Mouse (Mus musculus) forebrain, embryonic 16.5 days (tissue): Measurements from ENCODE around the gene 9930022D16Rik. TPM values are rescaled to one million over a fixed set of nuclear protein-coding genes. Genes with fewer than 3 reads are reported as not detected.

Experiments
- ATAC-seq: fragments of 200-750 bp; cut with Nextera tagmentation; 2 replicates; pipeline ENCODE4 v1.8.0; 2017; ENCODE audit warnings: mild to moderate bottlenecking, moderate library complexity
- H3K27ac ChIP-seq: fragments of 300-500 bp; sonication (generic); 2 replicates; pipeline ENCODE4 v1.5.1; 2014; ENCODE audit warnings: low read length, control low read depth
- H3K27me3 ChIP-seq: fragments of 300-500 bp; sonication (generic); replicated peaks from 2 replicates; pipeline ENCODE4 v1.6.1; 2014; ENCODE audit warnings: low read length; ENCODE audit not compliant: control insufficient read depth, insufficient read depth
- H3K36me3 ChIP-seq: fragments of 300-500 bp; sonication (generic); 2 replicates; pipeline ENCODE4 v1.6.1; 2014; ENCODE audit not compliant: control insufficient read depth, insufficient read depth
- H3K4me1 ChIP-seq: fragments of 300-500 bp; sonication (generic); replicated peaks from 2 replicates; pipeline ENCODE4 v1.6.1; 2014; ENCODE audit warnings: low read length; ENCODE audit not compliant: control insufficient read depth, insufficient read depth
- H3K4me2 ChIP-seq: fragments of 300-500 bp; sonication (generic); 2 replicates; pipeline ENCODE4 v1.6.1; 2014; ENCODE audit warnings: mild to moderate bottlenecking, low read length, control low read depth
- H3K4me3 ChIP-seq: fragments of 300-500 bp; sonication (generic); replicated peaks from 2 replicates; pipeline ENCODE4 v1.5.1; 2014; ENCODE audit warnings: mild to moderate bottlenecking, low read length, control low read depth
- H3K9ac ChIP-seq: fragments of 300-500 bp; sonication (generic); replicated peaks from 2 replicates; pipeline ENCODE4 v1.6.1; 2014; ENCODE audit warnings: low read depth, low read length, control low read depth
- H3K9me3 ChIP-seq: fragments of 300-500 bp; sonication (generic); 2 replicates; pipeline ENCODE4 v1.6.1; 2016; ENCODE audit warnings: low read length; ENCODE audit not compliant: control insufficient read depth
- WGBS: fragments of 180-500 bp; shearing (Covaris S2); extraction: QIAGEN DNeasy Blood & Tissue Kit; methylation state at CpG from one replicate; pipeline ENCODE4 v1.1.7; 2014; 5-methylcytosine and 5-hydroxymethylcytosine counted together
- microRNA-seq: library from miRNA; unstranded; fragments of <30 nt; microRNA quantifications from one replicate; pipeline ENCODE4, GENCODE M21; 2017
- polyA plus RNA-seq: library from polyadenylated mRNA; unstranded; fragments of >200 nt; fragmentation: Nextera tagmentation; extraction: Ambion mirVana; gene quantifications from 2 replicates; pipeline ENCODE4 v1.2.1, GENCODE M21; 2015

9930022D16Rik gene
- polyA plus RNA-seq, 1 experiment from 2014 or later: not detected

DNA sequence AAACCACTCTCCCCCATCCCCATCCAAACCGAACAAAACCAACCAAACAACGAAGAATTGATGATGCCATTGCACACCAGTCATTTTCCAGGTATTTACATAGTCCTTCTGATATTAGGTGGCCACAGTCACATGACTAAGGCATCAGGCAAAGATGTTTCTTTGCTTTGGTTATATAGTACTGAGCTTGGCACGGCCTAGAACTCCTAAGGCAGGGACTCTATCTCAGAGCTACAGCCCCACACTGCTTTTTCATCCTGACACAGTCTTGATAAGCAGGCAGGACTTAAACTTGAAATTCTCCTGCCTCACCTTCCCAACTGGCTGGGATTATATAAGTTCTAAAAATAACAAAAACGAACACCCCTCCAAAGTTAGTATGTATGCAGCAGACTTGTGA lies 51.4 kb downstream of the 9930022D16Rik start:
- no peak for ATAC-seq
- Histone ChIP-seq H3K4me1 (no peaks in the 10 kb centered on the region), H3K27me3 (no peaks in the 10 kb centered on the region), H3K27ac (no peak overlapping the region), H3K9me3 (no peaks in the 10 kb centered on the region), H3K36me3 (no peaks in the 10 kb centered on the region), H3K4me2 (no peak overlapping the region), H3K4me3 (no peak overlapping the region), H3K9ac (no peak overlapping the region)
- 91% methylated on average over 4 of the region's 4 CpGs for WGBS

DNA sequence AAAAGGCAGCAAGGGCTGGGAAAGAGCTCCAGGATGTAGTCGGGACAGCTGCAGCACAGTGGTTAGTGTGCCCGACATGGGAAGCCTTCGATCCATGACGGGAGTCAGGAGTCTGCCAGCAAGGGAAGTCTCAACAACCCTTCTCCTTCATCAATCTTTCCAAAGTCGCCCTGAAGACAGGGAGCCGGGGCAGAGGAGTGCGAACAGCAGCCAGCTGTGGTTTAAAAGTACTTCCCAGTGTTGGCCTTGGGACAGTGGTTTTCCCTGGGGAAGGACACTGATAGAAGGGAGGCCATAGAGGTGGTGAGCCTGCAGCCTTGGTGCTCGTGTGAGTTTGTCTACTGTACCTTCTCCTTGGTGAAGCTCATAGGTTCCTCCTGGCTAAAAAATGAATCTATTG lies 53.3 kb downstream of the 9930022D16Rik start:
- Histone ChIP-seq H3K9me3 (no peaks in the 10 kb centered on the region), H3K9ac (no peak overlapping the region), H3K4me2 (no peak overlapping the region), H3K36me3 (no peaks in the 10 kb centered on the region), H3K4me1 (peaks cover 3% of the 10 kb centered on the region), H3K4me3 (no peak overlapping the region), H3K27ac (no peak overlapping the region), H3K27me3 (no peaks in the 10 kb centered on the region)
- 88% methylated on average over 8 of the region's 8 CpGs for WGBS
- no peak for ATAC-seq

DNA sequence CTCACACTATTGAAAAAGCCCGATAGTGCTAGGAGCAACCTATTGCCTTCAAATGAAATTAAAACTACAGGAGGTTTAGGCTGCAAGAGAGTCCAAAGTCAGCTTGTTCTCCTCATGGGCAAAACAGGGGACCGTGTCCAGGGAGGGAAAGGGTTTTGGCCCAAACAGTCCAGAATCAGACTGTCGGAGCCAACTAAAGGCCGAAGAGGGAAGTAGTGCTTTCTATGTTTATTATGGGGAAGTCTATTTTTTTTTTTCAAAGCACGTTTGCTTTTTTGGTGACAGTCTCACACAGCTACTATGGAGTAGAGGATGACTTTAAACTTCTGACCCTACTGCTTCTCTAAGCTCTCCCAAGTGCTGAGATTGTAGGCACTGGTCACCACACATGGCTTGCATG lies 54.4 kb downstream of the 9930022D16Rik start:
- Histone ChIP-seq H3K4me1 (peaks cover 9% of the 10 kb centered on the region), H3K4me3 (no peak overlapping the region), H3K27me3 (no peaks in the 10 kb centered on the region), H3K27ac (no peak overlapping the region), H3K36me3 (no peaks in the 10 kb centered on the region), H3K9me3 (no peaks in the 10 kb centered on the region), H3K9ac (no peak overlapping the region), H3K4me2 (no peak overlapping the region)
- ATAC-seq: no peak
- WGBS: 90% methylated on average over 5 of the region's 5 CpGs

Small RNA genes within 50 kb of the gene (microRNA-seq; reads per million reads assigned to microRNA genes)
- not detected for gene Gm25540

Other genes with a start within 250 kb of the 9930022D16Rik start
- 8.0 and 9.7 TPM in 2 replicates for gene Rgs9, start 115.8 kb upstream of the 9930022D16Rik start, polyA plus RNA-seq
- gene Gna13, start 51.1 kb upstream of the 9930022D16Rik start, polyA plus RNA-seq: 16.1 and 17.1 TPM in 2 replicates
- 70.5 and 74.0 TPM in 2 replicates for gene Amz2, start 12.0 kb downstream of the 9930022D16Rik start, polyA plus RNA-seq
- 3.2 and 4.1 TPM in 2 replicates for gene Arsg, start 59.5 kb downstream of the 9930022D16Rik start, polyA plus RNA-seq
- 4.1 and 5.4 TPM in 2 replicates for gene Slc16a6, start 59.7 kb downstream of the 9930022D16Rik start, polyA plus RNA-seq
- 14.0 and 14.4 TPM in 2 replicates for gene Wipi1, start 198.1 kb downstream of the 9930022D16Rik start, polyA plus RNA-seq
- gene Prkar1a, start 235.5 kb downstream of the 9930022D16Rik start, polyA plus RNA-seq: 521 and 535 TPM in 2 replicates